Mouse (Mus musculus): ENCODE measurements around the gene Zfp383.
"Not testable (repeated sequence)": the region's sequence is repeated elsewhere in the genome, so short reads cannot be mapped to it uniquely, and the experiment has no call there.

The Zfp383 gene

DNA sequence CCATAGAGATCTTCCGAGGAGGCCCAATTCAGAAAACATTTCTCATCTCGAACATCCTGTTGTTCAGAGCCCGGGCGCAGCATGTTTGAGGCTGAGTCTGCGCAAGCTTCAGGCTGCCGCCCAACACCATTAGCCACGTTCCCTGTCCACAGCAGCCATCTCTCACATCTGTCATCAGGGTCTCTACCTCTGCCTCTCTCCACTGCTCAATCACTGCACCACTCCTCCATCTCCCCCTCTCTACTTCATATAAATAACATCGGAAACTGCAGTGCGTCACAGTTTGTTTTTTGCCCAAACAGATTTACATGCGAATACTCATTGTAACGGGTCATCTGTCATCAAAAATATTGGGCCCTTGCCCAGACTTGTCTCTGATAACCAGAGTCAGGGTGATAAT lies 33.0 kb downstream of the Zfp383 start:
- no peak for DNase-seq (ENCODE audit: low read depth, low spot score)

DNA sequence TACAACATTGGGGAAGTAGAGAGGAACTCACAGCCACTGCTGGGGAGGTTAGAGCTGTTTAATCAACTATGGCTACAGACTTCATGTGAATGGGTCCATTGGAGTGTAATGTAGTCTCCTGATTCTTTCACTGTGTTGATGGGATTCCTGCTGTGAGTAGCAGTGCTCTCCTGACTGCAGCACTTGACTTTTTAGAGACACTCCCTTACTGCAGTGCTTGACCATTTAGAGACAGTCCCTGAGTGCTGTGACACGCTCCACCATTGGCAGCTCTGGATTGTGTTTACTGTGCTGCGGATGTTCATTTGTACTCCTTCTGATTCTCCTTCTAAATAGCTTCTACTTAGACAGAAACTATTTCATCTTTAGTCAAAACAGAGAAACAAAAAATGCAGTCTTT lies 34.7 kb downstream of the Zfp383 start:
- DNase-seq (ENCODE audit: low read depth, low spot score), result no peak

DNA sequence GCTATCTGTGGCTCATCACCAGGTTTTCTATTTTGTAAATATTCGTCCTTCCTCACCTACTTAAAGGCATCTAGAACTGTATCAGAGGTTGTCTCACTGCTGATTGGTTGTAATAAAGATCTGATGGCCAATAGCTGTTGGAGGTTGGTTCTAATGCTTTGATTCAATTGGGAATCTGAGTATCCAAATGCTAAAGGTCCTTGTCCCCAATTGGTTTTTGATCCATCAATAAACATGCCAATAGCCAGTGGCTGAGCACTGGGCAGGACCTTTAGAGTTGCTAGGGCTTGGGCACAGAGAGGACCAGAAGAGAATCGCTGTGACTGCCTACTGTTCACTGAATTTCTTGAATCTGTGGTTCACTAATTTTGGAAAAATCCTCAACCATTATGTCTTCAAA lies 35.7 kb downstream of the Zfp383 start:
- DNase-seq (ENCODE audit: low read depth, low spot score), result no peak

DNA sequence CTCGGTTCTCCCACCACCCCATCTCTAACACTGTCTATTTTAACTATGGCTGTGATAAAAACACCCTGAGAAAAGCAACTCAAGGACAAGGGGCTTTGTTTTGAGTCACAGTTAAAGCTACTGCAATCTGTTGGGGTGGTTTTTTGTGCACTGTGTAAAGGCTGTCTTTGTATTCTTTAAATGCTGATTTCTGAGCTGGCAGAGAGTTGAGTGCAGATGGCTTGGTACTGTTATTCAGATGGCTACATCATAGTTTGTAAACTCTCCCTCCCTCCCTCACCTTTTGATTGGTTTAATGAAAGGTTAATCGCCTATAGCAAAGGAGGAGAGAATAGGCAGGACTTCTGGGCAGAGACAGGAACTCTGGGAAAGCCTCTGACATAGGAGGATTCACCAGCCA lies 36.2 kb downstream of the Zfp383 start:
- DNase-seq (ENCODE audit: low read depth, low spot score), result no peak

DNA sequence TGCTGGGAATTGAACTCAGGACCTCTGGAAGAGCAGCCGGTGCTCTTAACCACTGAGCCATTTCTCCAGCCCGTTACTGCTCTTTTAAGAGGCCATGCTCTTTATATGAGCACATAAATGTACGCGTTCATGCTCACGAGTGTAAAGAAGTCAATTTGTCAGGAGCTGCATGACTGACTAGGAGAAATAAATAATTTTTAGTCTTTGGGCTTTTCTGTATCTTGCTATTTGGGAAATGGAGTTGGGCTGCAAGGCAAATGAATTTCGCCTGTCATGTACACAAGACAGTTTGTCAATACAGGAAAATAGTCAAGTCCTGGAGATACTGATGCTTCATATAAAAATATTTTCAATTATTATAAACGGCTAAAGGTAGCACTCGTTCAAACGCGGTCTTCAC lies 45.1 kb downstream of the Zfp383 start:
- no peak for DNase-seq (ENCODE audit: low read depth, low spot score)

DNA sequence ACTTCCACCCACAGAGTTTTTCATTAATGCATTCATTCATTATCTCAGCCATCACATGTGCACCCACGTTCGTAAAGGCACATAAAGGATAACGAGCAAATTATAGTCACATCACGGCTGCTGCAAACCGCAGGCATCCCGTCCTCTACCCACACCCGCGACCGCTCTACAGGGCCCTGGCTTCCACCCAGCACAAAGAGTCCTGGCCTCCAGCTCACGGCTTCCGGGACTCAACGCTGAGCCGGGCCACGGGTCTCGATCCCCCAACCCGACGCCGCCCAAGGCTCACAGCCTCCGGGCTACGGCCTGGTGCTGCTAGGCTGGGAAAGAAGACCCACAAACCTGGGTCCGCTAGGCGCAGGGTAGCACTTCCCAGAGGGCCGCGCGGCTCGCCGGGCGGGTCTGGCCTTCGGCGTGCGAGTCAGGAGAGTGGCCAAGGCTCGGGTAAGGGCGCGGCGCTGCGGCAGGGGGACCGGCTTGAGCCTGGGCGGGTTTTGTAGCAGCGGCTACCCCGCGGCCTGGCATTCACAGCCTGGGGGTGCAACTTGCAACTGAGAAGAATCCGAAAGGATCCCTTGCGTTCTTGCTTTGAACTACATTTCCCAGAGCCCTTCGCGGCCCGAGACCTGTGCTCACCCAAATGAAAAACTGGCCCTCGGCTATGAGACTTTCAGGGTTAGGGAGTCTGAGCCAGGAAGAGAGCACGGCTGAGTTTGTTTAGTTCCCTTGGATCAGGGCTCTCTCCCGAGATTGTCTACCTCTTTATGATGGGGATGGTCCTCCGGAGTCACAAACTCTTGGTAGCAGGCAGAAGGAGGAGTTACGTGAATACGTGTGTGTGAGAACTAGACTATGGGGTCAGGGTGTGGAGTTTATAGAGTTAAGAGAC lies 45.7 kb downstream of the Zfp383 start, which contains the start of gene Zfp74:
Zfp74 (minus strand) TSS at position 577 of the 889 bp plus-strand sequence.
- peak; percentile 73 for DNase-seq (ENCODE audit: low read depth, low spot score)

DNA sequence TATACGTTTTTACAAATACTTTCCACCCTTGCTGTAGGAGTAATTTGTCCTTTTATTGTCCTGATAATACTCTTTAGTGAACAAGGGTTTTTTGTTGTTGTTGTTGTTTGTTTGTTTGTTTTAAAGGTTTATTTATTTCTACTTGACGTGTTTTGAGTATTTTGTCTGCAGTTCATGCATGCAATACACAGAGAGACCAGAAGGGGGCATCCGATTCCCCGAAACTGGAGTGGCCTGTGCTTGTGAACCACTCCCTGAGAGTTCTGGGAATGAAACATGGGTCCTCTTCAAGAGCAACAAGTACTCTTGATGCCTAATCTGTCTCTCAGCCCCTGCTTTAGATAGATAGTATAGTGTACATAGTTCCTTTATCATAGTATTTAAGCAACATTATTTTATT lies 46.7 kb downstream of the Zfp383 start:
- peak; percentile 7 for DNase-seq (ENCODE audit: low read depth, low spot score)

DNA sequence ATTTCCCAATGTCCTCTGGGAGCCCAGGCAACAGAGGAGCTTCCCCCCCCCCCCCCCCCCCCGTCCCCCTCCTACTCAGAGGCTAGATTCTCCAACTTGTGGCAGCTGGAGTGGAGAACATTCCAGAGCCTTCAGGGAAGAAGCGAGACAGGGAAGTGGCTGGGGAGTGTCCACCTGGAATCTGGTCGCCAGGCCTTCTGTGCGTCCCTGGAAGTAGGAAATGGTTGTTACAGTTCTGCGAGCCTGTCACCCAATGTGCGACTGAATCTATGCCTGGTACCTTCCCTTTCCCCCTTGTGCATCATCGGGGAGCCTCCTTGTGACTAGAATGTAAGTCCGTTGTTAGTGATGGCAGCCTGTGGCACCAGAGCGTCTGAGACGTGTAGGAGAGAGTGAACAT lies 48.2 kb downstream of the Zfp383 start:
- DNase-seq (ENCODE audit: low read depth, low spot score), result no peak

DNA sequence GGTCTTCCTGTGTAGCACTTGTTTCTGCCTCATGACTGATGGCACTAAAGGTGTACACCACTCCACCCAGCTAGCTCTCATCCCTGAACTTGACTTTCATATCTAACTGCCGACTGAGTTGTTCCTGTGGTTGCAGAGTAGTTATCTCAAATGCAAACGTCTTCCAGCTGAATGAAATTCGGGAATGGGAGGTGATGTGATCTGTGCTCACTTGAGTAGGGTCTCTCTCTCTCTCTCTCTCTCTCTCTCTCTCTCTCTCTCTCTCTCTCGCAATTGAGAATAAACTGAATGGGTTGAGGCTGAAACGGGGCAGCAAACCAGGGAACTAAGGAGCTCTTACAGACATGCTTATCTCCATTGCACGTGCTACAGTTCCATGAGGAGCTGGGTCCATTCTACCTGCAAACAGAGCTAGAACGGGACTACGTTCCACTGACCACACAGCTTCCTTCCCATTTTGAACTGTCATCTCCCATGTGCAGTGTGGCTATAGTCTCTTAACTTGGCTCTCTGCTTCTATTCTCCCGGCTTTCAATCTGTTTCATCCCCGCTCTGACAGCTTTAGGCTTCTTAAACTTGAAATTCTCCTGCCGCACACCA lies 50.2 kb downstream of the Zfp383 start:
- no peak for DNase-seq (ENCODE audit: low read depth, low spot score)

DNA sequence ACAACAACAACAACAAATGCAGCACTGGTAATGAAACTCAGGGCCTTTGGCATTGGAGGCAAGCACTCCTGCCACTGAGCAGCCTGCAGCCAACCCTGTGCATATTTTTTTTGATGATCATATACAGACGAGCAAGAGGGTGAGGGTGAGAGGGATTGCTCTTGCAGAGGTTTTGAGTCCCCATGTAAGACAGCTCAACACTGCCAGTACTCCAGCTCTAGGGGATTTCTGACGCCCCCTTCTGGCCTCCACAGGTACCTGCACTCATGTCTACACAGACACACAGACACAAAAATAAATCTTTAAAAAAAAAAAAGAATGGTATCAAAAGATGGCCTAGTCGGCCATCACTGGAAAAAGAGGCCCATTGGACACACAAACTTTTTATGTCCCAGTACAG lies 51.0 kb downstream of the Zfp383 start:
- no peak for DNase-seq (ENCODE audit: low read depth, low spot score)

DNA sequence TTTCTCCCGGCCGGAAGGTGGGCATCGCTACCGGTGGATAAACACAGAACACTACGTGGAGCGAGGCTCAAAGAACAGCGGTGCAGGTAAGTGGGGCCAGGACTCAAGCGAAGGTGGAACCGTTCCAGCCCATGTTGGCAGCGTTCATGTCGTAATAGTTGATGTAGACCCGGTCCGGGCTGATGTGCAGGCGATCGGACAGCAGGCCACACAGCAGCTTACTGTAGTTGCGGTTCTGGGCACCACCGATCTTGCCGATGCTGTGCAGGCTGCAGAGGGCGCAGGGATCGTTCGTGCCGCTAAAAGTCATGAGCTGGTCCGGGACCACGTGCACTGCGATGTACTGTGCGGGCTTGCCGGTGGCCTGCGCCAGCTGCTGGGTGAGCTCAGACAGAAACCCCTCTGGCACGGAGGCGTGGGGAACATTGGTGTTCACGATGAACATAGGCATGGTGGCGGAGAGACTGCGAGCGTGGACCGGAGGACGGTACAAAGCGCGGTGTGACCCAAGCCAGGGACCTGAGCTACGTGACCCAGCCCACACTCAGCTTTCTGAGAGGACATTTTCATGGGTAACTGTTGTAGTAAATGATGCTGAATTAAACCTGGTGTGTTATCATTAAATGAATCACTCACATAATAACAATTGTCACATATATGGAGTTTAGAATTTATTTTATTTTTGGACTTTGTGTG lies 57.2 kb downstream of the Zfp383 start:
- DNase-seq (ENCODE audit: low read depth, low spot score), result not testable (repeated sequence)

Data from embryo, embryonic 11.5 days (tissue).